Mouse (Mus musculus) intestine, postnatal 0 days (tissue): ENCODE measurements around the gene Gtpbp1. TPM values are rescaled to one million over a fixed set of nuclear protein-coding genes. Genes with fewer than 3 reads are reported as not detected.

Experiments
- ATAC-seq: fragments of 200-750 bp; cut with Nextera tagmentation; 2 replicates; pipeline ENCODE4 v1.8.0; 2017; ENCODE audit warnings: mild to moderate bottlenecking, moderate TSS enrichment, moderate library complexity
- H3K27ac ChIP-seq: fragments of 300-500 bp; sonication (generic); 2 replicates; pipeline ENCODE4 v1.5.1; 2014; ENCODE audit warnings: mild to moderate bottlenecking, low read depth, low read length, moderate library complexity
- H3K27me3 ChIP-seq: fragments of 300-500 bp; sonication (generic); replicated peaks from 2 replicates; pipeline ENCODE4 v1.6.1; 2014; ENCODE audit warnings: low read length, mixed read lengths; ENCODE audit not compliant: control insufficient read depth, insufficient read depth
- H3K36me3 ChIP-seq: fragments of 300-500 bp; sonication (generic); 2 replicates; pipeline ENCODE4 v1.6.1; 2014; ENCODE audit warnings: mild to moderate bottlenecking, moderate library complexity; ENCODE audit not compliant: control insufficient read depth, insufficient read depth
- H3K4me1 ChIP-seq: fragments of 300-500 bp; sonication (generic); replicated peaks from 2 replicates; pipeline ENCODE4 v1.6.1; 2014; ENCODE audit warnings: antibody characterized with exemption, low read length, mixed read lengths; ENCODE audit not compliant: control insufficient read depth, insufficient read depth
- H3K4me2 ChIP-seq: fragments of 300-500 bp; sonication (generic); replicated peaks from 2 replicates; pipeline ENCODE4 v1.6.1; 2014; ENCODE audit warnings: low read depth, mild to moderate bottlenecking, moderate library complexity
- H3K4me3 ChIP-seq: fragments of 300-500 bp; sonication (generic); 2 replicates; pipeline ENCODE4 v1.5.1; 2014; ENCODE audit warnings: low read depth, low read length
- H3K9ac ChIP-seq: fragments of 300-500 bp; sonication (generic); 2 replicates; pipeline ENCODE4 v1.6.1; 2014; ENCODE audit warnings: mild to moderate bottlenecking, low read depth, low read length
- H3K9me3 ChIP-seq: fragments of 300-500 bp; sonication (generic); 2 replicates; pipeline ENCODE4 v1.6.1; 2016; ENCODE audit warnings: mixed run types; ENCODE audit not compliant: control insufficient read depth
- CTCF ChIP-seq: sonication (generic); IDR thresholded peaks from 2 replicates; pipeline ENCODE4 v1.5.1; 2016; ENCODE audit warnings: low read depth, mild to moderate bottlenecking, control low read depth, antibody characterized with exemption, moderate library complexity
- WGBS: fragments of 180-500 bp; shearing (Covaris S2); extraction: QIAGEN DNeasy Blood & Tissue Kit; methylation state at CpG from one replicate; pipeline ENCODE4 v1.1.7; 2014; 5-methylcytosine and 5-hydroxymethylcytosine counted together
- polyA plus RNA-seq: library from polyadenylated mRNA; unstranded; fragments of >200 nt; fragmentation: Nextera tagmentation; extraction: Ambion mirVana; gene quantifications from 2 replicates; pipeline ENCODE4 v1.2.1, GENCODE M21; 2015

The Gtpbp1 gene
- polyA plus RNA-seq, 1 experiment from 2014 or later = 15.3 TPM

DNA sequence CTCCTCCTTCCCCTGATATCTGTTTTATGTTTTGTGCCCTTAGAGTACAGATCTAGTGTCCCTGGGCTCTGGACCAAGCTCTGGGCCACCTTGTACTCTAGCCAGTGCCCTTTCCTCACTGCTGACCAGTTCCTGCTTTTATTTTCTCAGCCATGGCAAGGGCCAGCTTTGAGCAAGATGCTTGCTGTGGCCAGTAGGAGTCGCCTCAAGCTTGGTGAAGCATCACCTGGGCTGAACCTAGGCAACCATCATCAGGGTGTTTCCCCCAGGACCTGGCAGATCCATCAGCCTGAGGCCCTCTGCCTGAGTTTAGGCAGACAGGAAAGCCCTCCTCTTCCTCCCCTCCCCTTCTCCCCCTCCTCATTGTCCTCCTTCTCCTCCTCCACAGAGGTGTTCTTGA, 32.8 kb downstream of the Gtpbp1 start:
- no peaks in the 10 kb centered on the region for H3K27me3 ChIP-seq
- peaks cover 48% of the 10 kb centered on the region for H3K36me3 ChIP-seq
- TF ChIP-seq CTCF = peak; percentile 74
- H3K4me2 ChIP-seq = no peak overlapping the region
- no peaks in the 10 kb centered on the region for H3K9me3 ChIP-seq
- H3K9ac ChIP-seq = no peak overlapping the region
- no peak overlapping the region for H3K27ac ChIP-seq
- no peaks in the 10 kb centered on the region for H3K4me1 ChIP-seq
- peak; percentile 47 for ATAC-seq
- H3K4me3 ChIP-seq = no peak overlapping the region
- 21% methylated on average over 1 of the region's 1 CpGs for WGBS

- no peaks in the 10 kb centered on the region for H3K9me3 ChIP-seq
- no peak overlapping the region for H3K9ac ChIP-seq
- H3K4me1 ChIP-seq = no peaks in the 10 kb centered on the region
- WGBS = 85% methylated on average over 11 of the region's 11 CpGs
- no peak overlapping the region for H3K4me2 ChIP-seq
- H3K36me3 ChIP-seq = peaks cover 43% of the 10 kb centered on the region
- ATAC-seq = no peak
- no peaks in the 10 kb centered on the region for H3K27me3 ChIP-seq
- no peak overlapping the region for H3K4me3 ChIP-seq
- no peak overlapping the region for H3K27ac ChIP-seq
- TF ChIP-seq CTCF = no peak
These were observed 34.6 kb downstream of the Gtpbp1 start for GRCm38 (mm10) chr15:79725190-79725789.

DNA sequence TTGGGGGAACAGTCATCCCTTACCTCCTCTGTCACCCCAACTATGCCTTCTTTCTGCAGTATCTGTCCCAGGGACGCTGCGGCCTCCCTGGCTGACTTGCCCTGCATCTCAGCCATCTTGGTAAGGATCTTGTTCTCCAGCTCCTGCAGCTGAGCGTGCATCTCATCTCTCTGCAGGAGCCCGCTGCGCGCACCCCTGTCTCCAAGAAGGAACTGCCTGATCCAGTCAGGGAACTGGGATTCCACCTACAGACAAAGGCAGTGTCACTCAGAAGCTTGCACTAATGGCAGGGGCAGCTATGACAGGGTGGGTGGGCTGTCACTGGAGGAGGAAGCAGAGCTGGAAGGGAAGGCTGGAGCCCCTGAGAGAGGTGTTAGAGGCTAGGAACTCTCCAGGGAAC, 37.2 kb downstream of the Gtpbp1 start:
- Histone ChIP-seq H3K9ac (no peak overlapping the region), H3K36me3 (peaks cover 53% of the 10 kb centered on the region), H3K9me3 (no peaks in the 10 kb centered on the region), H3K4me2 (no peak overlapping the region), H3K4me1 (no peaks in the 10 kb centered on the region), H3K4me3 (no peak overlapping the region), H3K27ac (no peak overlapping the region), H3K27me3 (no peaks in the 10 kb centered on the region)
- no peak for TF ChIP-seq CTCF
- ATAC-seq = no peak
- WGBS = 88% methylated on average over 6 of the region's 6 CpGs

GRCm38 (mm10) chr15:79728311-79728710, 37.7 kb downstream of the Gtpbp1 start:
- no peak overlapping the region for H3K4me3 ChIP-seq
- H3K27me3 ChIP-seq = no peaks in the 10 kb centered on the region
- H3K9ac ChIP-seq = no peak overlapping the region
- 84% methylated on average over 5 of the region's 5 CpGs for WGBS
- no peak overlapping the region for H3K27ac ChIP-seq
- H3K4me1 ChIP-seq = no peaks in the 10 kb centered on the region
- TF ChIP-seq CTCF = no peak
- no peak overlapping the region for H3K4me2 ChIP-seq
- no peak for ATAC-seq
- peaks cover 58% of the 10 kb centered on the region for H3K36me3 ChIP-seq
- H3K9me3 ChIP-seq = no peaks in the 10 kb centered on the region

- 46% methylated on average over 10 of the region's 10 CpGs for WGBS
- ATAC-seq = no peak
- Histone ChIP-seq H3K9ac (no peak overlapping the region), H3K4me3 (no peak overlapping the region), H3K4me2 (no peak overlapping the region), H3K36me3 (peaks cover 64% of the 10 kb centered on the region), H3K27ac (no peak overlapping the region), H3K27me3 (no peaks in the 10 kb centered on the region), H3K9me3 (no peaks in the 10 kb centered on the region), H3K4me1 (no peaks in the 10 kb centered on the region)
- no peak for TF ChIP-seq CTCF
These were observed 38.2 kb downstream of the Gtpbp1 start for GRCm38 (mm10) chr15:79728731-79729388.

DNA sequence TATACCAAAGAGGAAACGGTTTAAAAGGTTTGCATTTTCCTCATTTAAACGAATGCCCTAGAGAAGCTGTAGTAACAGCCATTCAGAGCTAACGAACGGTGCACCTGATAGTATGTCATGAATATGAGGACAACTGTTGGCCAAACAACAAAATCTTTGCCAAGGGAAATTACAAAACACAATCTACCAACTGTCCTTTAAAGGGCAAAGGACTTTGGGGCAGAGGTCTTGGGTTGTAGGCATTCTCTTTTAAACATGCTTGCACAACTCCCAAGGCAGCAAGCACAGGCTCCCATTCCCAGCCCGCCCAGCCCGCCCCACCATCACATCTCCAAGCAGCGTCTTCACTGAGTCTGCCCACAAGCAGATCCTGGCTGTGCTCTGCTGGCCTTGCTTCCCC, 40.9 kb downstream of the Gtpbp1 start:
- no peak for TF ChIP-seq CTCF
- no peak overlapping the region for H3K9ac ChIP-seq

More for the DNA sequence above, 40.9 kb downstream of the Gtpbp1 start:
- no peak overlapping the region for H3K27ac ChIP-seq
- H3K27me3 ChIP-seq = no peaks in the 10 kb centered on the region
- peaks cover 67% of the 10 kb centered on the region for H3K36me3 ChIP-seq
- no peak overlapping the region for H3K4me3 ChIP-seq
- H3K4me1 ChIP-seq = no peaks in the 10 kb centered on the region
- no peaks in the 10 kb centered on the region for H3K9me3 ChIP-seq
- no peak overlapping the region for H3K4me2 ChIP-seq
- 89% methylated on average over 7 of the region's 7 CpGs for WGBS
- no peak for ATAC-seq
